Mouse (Mus musculus) liver, embryonic 14.5 days (tissue): ENCODE results near the gene Kcnh2.

Experiments used
- CTCF ChIP-seq: IDR thresholded peaks from 2 replicates; pipeline ENCODE4 v1.5.1; 2016; ENCODE audit warnings: antibody characterized with exemption, low read depth, control low read depth
- EP300 ChIP-seq: IDR thresholded peaks from 2 replicates; pipeline ENCODE4 v1.6.1; 2016; ENCODE audit warnings: antibody characterized with exemption, low read depth

GRCm38 (mm10) chr5:24383026-24383859 is 31.8 kb upstream of the Kcnh2 start:
- TF ChIP-seq CTCF (peak; percentile 74), EP300 (0 out of 2 replicates have a peak, but pooled peaks have one; percentile 23)
